Mouse (Mus musculus): ENCODE data around the gene Fshb.

Gene Fshb

DNA sequence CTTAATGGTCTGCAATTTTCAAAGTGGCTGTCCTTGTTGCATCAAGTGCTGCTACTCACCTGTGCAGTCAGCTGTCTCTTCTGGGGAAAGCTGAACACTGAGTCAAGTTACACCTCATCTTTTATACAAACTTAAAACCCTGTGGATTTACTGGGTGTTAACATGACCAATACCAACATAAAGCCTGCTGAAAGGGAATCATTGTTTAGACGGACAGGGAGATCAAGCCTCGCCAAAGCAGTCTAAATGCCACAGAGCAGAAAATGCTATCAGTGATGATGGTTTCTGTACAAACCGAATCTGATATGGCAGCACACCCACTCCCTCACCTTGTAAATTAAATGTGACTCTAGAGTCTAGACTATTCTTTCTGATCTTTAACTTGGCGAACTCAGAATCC lies at the start of gene Fshb:
Gene Fshb, minus strand, starts transcription at position 101 of the 400 bp plus-strand sequence.
- no peak for DNase-seq (ENCODE audit: low read depth)

GRCm38 (mm10) chr2:107084256-107084655 lies 24.8 kb upstream of the Fshb start:
- no peak for DNase-seq (ENCODE audit: low read depth)

DNA sequence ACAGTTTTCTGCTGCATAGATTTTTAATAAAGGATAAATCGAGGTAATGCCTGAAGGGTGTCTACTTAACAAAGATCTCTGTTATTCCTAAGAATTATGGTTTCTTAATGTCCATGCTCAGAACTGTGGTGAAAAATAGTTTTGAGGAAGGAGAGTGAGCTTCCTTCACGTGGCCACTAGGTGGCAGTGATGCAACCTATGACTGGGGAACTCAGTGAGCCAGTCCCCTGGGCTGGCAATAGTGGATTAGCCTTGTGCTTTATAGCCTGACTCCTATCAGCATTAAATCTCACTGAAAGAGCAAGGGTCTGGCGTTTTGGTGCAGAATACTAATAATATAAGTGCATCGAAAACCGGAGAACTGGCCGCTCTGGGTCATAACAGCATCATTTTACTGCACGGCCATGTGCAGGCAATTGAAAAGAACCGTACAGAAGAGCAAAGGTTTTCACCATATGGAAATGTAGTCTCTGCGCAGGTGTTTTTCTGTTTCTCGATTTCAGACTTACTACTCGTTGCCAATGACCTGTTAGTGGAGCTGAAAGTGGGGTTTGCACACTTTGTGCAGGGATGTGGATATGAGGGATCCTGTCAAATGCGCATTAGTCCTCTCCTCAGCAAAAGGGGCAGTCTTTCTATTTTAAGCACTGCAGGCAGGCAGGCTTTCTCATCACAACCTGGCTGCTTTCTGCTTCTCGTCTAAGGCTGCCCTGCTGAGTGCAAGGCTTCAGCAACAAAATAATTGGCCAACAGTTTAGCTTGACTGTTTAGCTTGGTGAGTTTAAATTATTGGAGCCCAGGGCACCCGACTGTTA lies 23.8 kb upstream of the Fshb start:
- DNase-seq (ENCODE audit: low read depth) = no peak

- no peak for DNase-seq (ENCODE audit: low read depth)
Measured at GRCm38 (mm10) chr2:107063260-107063659, 3.8 kb upstream of the Fshb start.

DNA sequence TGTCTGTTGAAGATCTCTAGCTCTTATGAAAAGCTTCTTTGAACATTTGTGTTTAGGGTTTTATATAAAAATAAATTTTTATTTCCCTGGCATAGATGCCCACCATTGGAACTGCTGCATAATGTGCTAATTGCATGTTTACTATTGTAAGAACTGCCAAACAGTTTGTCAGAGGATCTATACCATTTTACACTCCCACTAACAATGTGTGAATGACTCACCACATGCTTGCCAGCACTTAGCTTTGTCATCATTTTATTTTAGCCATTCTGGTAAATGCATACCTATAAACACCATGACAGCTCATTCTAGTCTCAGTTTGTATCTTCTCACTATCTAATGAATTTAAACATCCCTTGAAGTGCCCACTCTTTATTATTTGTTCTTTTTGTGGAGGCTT lies 13.5 kb downstream of the Fshb start:
- no peak for DNase-seq (ENCODE audit: low read depth)

GRCm38 (mm10) chr2:107040816-107041215 lies 18.6 kb downstream of the Fshb start:
- DNase-seq (ENCODE audit: low read depth) = no peak

DNA sequence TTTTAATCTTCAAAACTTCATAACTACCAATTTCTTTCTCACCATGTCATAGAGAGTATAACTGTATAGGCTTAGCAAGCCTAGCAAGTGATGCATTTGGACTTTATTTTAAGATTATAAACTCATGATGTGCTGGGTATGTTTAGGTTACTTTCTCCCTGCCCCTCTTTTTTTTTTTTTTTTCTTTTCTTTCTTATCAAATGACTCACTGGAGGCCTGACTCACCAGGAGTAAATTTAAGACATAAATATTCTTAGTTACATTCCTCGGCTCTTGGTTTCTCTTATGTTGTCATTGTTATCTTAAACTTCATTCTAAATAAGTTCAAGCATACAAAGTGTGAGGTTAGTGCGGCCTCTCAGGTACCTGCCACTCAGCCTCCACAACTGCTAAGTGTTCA lies 23.5 kb downstream of the Fshb start:
- DNase-seq (ENCODE audit: low read depth) = no peak

DNA sequence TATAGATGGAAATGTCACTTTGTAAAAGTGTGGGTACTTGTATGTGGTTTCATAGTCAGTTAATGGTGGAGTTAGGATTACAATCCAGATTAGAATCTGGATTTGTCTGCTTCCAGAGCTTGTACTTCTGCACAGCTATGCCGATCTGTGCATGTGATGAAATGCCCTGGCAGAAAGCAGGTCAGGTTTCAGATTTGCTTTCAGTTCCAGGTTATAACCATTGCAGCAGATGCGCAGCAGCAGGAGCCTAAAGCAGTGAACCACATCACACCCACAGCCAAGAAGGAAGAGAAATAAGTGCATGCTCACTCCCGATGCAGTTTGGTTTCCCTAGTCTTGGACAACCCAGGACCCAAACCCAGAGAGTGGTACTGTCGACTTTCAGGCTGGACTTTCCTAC lies 34.8 kb downstream of the Fshb start:
- DNase-seq (ENCODE audit: low read depth) = no peak

DNA sequence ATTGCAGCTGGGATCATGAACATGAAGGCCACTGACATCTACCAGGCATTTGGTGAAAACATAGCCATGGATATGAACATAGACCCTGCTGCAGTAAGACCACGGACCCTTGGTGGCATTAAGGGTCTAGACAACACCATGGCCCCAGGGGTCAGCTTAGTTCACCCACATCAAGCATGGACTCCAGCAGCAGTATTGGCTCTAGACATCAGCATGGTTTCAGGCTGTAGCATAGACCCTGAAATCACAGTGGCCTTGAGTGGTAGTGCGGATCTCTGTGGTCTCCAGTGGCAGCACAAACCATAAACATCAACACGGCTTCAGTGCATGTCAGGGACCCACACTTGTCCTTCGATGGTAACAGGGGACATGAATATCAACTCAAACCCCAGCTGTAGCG lies 36.7 kb downstream of the Fshb start:
- DNase-seq (ENCODE audit: low read depth) = no peak

GRCm38 (mm10) chr2:107019331-107019730 lies 40.1 kb downstream of the Fshb start:
- DNase-seq (ENCODE audit: low read depth) = no peak

DNA sequence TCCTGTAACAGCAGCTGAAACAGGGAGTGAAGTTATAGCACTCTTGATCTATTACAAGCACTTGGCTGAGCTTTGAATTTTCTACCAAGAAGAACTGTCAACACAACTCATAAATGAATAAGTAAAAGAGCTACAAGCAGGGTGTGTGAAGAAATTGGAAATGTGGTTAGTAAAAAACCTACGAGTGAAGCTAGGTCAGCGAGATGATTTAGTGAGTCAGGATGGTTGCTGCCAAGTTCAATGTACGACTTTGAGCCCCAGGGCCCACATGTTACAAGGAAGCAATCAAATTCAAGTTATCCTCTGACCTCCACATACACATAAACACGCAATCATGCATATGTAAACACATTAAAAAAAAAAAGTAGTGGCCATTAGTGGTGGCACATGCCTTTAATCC lies 46.3 kb downstream of the Fshb start:
- peak; percentile 46 for DNase-seq (ENCODE audit: low read depth)

DNA sequence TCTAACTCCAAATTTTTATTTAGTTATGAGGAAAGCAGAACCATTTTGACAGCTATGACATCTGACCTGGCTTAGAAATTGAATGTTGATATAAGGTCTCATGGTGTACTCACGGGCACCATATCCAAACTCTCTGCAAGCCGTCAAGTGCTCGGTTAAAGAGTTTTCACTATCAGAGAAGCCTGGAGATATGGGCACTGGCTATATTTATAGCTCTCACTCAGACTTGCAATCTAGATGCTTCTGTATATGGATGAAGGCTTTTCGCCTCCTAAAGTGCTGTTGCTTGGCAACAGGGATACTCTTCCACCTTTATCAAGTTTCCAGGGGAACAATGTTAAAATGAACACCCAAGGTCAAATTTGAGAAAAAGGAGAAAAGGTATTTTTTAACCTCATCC lies 47.1 kb downstream of the Fshb start:
- DNase-seq (ENCODE audit: low read depth) = no peak

DNA sequence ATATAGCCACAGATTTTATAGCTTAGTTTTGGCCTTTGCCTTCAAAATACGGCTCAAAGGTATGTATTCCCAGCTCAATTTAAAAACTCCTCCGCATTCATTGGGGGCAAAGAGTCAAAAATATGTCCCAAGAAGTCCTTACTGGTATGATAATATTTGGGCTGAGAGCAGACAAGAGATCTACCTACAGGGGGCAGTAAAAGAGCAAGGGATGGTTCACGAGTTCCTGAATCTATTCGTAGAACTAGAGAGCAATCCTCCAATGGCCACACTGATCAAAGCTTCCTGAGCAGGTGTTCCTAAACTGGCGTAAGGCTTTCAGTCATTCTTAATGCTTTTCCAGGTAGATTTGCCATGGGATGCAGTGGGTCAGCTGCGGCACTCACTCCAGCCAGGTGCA lies 49.3 kb downstream of the Fshb start:
- DNase-seq (ENCODE audit: low read depth) = no peak

- no peak for DNase-seq (ENCODE audit: low read depth)
Measured at GRCm38 (mm10) chr2:107006378-107006777, 53.1 kb downstream of the Fshb start.

Measured in fibroblast of lung, adult 2 months (primary cell).